Mouse (Mus musculus) kidney, postnatal 14 days (tissue): Measurements from ENCODE around the gene Lingo4.

ENCODE experiments used
- DNase-seq: peaks from one replicate; pipeline ENCODE4 v3.0.0; 2022; ENCODE audit warnings: mixed read lengths

The Lingo4 gene

DNA sequence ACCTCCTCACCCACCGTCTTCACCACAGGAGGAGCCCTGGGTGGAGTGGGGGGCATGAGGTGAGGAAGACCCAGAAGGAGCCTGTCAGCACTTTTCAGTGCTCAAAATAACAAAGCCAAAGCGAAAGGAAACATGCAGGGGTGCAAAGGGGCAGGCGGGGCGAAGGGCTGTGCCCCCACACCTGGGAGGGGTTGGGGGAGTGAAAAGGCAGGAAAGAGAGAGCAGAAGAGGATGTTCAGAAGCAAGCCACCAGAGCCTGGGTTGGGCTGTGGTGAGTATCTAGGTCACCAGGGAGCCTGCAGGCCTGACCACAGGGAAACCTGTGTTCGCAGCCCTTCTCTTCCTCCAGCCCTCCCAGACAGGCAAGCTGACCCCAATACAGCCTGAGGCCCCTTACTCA lies 10.3 kb upstream of the Lingo4 start:
- DNase-seq = no peak

- no peak for DNase-seq
Observed at GRCm38 (mm10) chr3:94389420-94389819, 8.9 kb upstream of the Lingo4 start.

DNA sequence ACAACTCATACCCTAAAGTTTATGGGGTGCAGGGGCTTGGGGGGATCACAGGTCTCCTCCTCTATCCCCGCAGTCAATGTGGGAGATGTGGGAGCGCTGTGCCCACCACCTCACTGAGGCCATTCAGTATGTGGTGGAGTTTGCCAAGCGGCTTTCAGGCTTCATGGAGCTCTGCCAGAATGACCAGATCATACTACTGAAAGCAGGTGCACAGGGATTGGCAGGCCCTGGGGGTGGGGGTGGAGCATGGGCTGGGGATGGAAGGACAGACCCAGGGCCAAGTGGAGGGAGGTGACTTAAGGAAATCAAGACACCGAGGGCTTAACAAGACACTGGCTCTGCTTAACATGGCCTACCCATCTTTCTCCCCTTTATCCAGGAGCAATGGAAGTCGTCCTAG lies 7.3 kb upstream of the Lingo4 start:
- DNase-seq = no peak

- DNase-seq = no peak
Observed at GRCm38 (mm10) chr3:94392128-94392527, 6.2 kb upstream of the Lingo4 start.

DNA sequence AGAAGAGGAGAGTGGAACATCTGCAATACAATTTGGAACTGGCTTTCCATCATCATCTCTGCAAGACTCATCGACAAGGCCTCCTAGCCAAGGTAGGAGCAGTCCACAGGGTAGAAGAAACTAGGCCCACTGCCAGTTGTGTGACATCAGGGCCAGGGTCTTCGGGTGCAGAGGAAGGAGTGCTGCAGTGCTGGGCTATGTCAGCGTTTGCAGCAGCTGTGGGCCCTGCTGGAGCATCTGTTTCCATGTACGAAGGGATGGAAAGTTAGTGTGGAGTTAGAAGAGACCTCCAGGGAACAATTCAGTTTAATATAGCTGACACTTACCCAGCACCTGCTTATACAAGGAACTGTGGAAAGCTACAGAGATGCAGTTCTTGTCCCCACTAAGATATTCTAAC lies 5.3 kb upstream of the Lingo4 start:
- DNase-seq = no peak

DNA sequence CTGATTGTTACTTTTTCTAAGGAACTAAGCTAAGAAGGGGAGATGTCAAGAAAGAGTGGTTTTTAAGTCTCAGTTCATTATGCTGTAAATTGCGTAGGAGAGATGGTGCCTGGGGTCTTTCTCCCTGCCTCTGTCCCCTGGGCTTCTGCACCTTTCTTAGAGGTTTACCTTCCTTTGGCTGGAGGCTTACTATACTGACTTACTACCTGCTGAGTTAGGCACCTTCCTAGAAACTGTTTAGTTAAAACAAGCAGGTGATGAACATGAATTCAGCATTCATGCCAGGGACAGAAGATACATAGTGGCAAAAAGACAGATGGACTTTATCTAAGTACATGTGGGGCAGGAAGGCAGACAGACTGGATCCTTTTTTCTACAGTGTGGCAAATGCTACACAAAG lies 2.0 kb upstream of the Lingo4 start:
- DNase-seq = no peak

- no peak for DNase-seq
Observed at GRCm38 (mm10) chr3:94396851-94397250, 1.5 kb upstream of the Lingo4 start.

- DNase-seq = peak; percentile 31
Observed at GRCm38 (mm10) chr3:94398943-94399481, 695 bp downstream of the Lingo4 start.

GRCm38 (mm10) chr3:94399663-94400310 lies 1.5 kb downstream of the Lingo4 start:
- no peak for DNase-seq

DNA sequence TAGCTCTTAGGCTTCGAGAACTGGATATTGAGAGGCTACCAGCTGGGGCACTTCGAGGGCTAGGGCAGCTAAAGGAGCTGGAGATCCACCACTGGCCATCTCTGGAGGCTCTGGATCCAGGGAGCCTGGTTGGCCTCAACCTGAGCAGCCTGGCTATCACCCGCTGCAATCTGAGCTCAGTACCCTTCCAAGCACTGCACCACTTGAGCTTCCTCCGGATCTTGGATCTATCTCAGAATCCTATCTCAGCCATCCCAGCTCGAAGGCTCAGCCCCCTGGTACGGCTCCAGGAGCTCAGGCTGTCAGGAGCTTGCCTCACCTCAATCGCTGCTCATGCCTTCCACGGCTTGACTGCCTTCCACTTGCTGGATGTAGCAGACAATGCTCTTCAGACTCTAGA lies 4.1 kb downstream of the Lingo4 start:
- no peak for DNase-seq

DNA sequence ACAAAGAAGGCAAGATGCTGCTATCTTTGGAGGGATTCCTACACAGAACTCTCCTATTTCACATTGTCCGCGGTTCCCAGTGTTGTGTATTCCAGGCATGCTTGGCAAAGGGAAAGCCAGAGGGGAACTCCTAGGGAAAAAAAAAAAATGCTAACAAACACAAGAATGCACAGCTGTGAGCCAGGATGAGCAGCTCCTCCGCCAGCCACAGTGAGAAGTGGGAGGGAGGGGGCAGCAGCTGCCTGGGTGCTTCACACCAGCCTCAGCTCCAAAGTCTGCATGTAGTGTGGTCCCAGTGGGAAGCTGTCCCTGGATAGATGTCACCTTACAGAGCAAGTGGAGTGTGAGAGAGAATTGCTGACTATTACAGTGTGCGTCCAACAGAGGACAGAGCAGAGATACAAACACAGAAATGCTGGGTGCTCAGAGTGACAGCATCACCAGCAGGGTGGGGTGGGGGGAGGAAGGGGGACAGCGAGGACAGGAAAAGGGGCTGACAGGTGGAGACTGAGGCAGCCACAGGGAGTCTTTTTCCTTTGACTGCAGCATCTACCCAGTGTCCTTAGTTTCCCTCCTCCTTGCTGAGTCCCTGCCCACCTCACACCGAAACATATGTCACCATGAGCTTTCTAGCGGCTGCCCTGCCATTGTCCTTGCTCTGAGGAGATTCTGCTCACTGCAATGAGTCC lies 6.2 kb downstream of the Lingo4 start:
- DNase-seq = no peak

GRCm38 (mm10) chr3:94405561-94405960 lies 7.2 kb downstream of the Lingo4 start:
- no peak for DNase-seq

DNA sequence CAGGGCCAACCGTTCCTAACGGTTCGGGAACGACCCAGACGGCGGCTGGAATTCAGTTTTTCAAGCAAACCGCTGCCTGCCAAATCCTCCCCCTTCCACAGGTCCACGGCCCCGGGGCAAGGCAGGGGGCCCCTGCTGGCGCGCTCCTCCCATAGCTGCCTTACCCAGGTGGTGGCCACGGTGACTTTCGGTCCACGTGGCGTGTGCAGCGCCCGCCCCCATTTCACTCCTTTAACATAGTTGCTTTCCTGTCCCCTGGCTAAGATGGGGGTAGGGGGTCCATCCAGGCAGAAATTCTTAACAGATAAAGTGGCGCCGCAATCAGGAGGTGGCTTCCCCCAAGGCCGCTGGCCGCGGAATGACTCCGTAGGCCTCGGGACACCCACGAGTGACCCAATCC lies 14.2 kb downstream of the Lingo4 start:
- no peak for DNase-seq

DNA sequence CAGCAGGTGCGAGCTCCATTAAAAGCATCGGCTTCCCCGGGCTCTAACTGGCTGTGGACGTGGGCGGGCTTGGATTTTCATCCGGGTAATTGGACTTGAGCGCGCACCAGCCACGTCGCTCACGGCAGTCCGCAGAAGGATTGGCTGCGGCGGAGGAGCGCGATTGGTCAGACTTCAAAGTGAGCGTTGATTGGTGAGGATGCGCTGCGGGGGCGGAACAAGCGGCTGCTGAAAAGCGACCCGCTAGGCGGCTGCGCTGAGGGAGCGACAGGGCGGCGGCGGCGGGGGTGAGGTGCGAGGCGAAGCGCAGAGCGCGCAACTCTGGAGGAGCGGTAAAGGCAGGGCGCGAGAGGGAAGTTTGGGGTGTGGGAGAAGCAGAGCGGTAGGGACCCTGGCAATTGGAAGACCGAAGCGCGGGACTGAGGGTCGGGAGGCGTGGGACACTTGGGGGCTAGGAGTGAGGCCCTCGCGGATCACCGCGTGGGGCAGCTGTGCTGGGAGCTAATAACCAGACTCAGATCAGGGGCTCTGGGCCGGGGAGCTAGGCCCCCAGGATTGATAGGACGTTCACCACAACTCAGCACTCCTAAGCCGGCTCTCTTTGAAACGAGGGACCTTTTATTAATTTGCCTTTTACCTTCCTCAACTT lies 14.8 kb downstream of the Lingo4 start, which contains the start of gene Tdrkh:
Gene Tdrkh (plus strand): TSS at position 243 of the 649 bp plus-strand sequence.
- peak; percentile 96 for DNase-seq

- no peak for DNase-seq
Observed at GRCm38 (mm10) chr3:94430980-94431379, 32.7 kb downstream of the Lingo4 start.

DNA sequence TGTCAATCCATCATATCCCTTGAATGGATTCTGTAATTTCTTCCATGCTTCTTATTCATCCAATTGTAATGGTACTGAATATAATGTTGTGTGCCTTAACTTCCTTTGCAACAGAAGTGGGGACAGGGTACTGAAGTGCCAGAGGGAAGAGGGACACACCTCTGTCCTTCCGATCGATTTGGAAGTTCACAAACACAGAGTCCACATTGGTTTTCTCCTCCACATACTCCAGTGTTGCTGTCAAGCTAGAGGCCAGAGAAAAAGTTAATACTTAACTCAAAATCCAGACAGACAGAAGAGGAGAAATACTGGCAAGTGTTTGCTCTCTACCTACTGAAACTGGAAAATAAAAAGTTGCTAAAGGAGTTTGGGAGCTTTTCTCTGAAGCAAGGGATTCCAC lies 36.0 kb downstream of the Lingo4 start:
- DNase-seq = no peak

GRCm38 (mm10) chr3:94436420-94436819 lies 38.1 kb downstream of the Lingo4 start:
- no peak for DNase-seq

DNA sequence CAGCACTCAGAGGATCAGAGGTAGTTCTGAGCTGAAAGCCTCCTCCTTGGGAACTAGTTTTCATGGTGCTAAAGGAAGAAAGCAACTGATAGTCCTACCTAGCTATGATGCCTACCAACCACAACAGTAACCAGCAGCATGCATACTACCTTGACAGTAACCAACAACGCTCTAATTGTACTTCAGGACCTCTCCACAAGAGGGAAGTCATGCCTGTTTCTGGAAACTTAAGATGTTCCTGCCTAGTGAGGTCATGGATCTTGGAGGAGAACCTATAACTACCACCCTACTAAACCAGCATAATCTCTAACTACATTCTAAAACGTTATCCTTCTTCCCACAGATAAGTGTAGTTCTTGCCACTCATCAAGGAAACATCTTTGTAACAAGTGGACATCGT lies 42.9 kb downstream of the Lingo4 start:
- peak; percentile 17 for DNase-seq

DNA sequence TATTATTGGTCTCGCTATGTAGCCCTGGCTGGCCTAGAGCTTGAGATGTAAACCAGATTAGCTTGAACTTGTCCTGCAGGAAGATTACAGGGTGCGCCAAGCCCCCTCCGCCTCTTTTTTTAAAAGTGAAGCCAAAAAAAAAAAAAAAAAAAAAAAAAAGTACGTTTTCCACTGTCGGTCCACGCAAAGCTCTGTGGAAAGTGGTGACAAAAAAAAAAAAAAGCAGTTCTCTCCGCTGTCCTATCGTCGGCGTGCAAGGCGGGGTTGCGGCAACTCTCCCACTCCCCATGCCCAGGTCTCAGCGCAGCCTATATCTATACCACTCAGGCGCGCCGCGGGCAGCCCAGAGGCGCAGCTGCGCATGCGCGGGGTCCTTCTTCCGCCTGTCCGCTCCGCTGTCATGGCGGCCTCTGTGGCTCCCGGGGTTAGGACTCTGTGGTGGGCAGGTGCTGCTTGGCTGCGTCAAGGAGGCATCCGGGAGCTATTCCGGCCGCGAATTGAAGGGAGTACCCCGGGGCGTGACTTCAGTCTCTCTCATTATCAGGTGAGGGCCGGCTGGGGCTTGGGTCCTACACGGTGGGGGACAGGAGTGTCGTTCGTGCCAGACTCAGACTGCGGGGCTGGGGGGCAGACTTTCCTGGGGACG lies 44.8 kb downstream of the Lingo4 start, which contains the start of gene Mrpl9:
Gene Mrpl9 (plus strand): TSS at position 368 of the 646 bp plus-strand sequence.
- DNase-seq = peak; percentile 96

DNA sequence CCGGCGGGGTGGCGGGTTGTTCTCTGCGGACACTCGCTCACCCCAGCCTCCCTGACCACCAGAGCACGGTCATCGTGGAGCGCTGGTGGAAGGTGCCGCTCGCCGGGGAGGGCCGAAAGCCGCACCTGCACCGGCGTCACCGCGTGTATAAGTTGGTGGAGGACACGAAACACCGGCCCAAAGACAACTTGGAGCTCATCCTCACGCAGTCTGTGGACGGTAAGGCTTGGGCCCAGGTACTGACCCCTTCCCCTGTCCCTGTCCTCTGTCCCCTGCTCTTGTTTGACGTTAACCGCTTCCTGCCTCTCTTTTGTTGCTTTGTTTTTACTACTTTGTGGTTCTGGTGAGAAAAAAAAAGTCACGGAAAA lies 45.3 kb downstream of the Lingo4 start, which contains the start of gene Oaz3:
Gene Oaz3 (minus strand): TSS at position 319 of the 368 bp plus-strand sequence.
- no peak for DNase-seq

DNA sequence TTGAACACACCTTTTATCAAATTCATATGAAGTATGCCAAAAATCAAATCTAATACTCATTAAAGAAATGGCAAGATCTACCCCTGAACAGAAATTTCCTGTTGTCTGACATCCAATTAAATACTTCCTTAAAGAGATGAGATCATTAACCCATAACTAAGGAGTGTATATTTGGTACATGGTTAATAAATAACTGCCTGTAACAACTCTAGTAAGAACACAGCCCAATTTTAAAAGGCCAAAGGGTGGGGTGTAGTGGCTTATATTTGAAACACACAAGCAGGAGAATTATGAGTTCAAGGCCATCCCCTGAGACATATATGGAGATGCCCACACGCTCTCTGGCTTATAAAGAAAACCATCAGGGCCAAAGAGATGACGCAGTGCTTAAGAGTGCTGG lies 51.1 kb downstream of the Lingo4 start:
- DNase-seq = no peak
